Mouse (Mus musculus): ENCODE results near the gene Senp2. TPM values are rescaled to one million over a fixed set of nuclear protein-coding genes. Genes with fewer than 3 reads are reported as not detected.

Gene Senp2
- polyA plus RNA-seq, 1 experiment from 2014 or later: 35.2 TPM

GRCm38 (mm10) chr16:22022122-22022521, 12.8 kb downstream of the Senp2 start:
- ATAC-seq (ENCODE audit: low read depth) (no peak), DNase-seq (no peak)
- Histone ChIP-seq H3K36me3 (peaks cover 91% of the 10 kb centered on the region), H3K4me3 (replicated peaks) (no peak overlapping the region), H3K9me3 (replicated peaks) (no peaks in the 10 kb centered on the region; the same call in 1 of the 2 replicates), H3K27ac (no peak overlapping the region), H3K27me3 (no peaks in the 10 kb centered on the region), H3K4me1 (replicated peaks) (no peaks in the 10 kb centered on the region), H3K4me2 (no peak overlapping the region), H3K9ac (no peak overlapping the region)
- WGBS (ENCODE audit: insufficient replicate concordance): 88% methylated on average over 2 of the region's 2 CpGs

- H3K4me1 ChIP-seq (replicated peaks): no peaks in the 10 kb centered on the region
- H3K9ac ChIP-seq: no peak overlapping the region
- no peak overlapping the region for H3K4me3 ChIP-seq (replicated peaks)
- H3K4me2 ChIP-seq: no peak overlapping the region
- H3K27me3 ChIP-seq: no peaks in the 10 kb centered on the region
- peaks cover 96% of the 10 kb centered on the region for H3K36me3 ChIP-seq
- H3K27ac ChIP-seq: no peak overlapping the region
- DNase-seq (no peak), ATAC-seq (ENCODE audit: low read depth) (no peak)
- WGBS (ENCODE audit: insufficient replicate concordance): 79% methylated on average over 5 of the region's 5 CpGs
- no peaks in the 10 kb centered on the region for H3K9me3 ChIP-seq (replicated peaks)
Measured at GRCm38 (mm10) chr16:22027474-22027873, 18.2 kb downstream of the Senp2 start.

- Histone ChIP-seq H3K4me3 (replicated peaks) (no peak overlapping the region), H3K4me2 (no peak overlapping the region), H3K9me3 (replicated peaks) (no peaks in the 10 kb centered on the region), H3K4me1 (replicated peaks) (no peaks in the 10 kb centered on the region), H3K36me3 (peaks cover 62% of the 10 kb centered on the region), H3K9ac (no peak overlapping the region), H3K27me3 (no peaks in the 10 kb centered on the region), H3K27ac (no peak overlapping the region)
- DNase-seq (no peak), ATAC-seq (ENCODE audit: low read depth) (no peak)
- WGBS (ENCODE audit: insufficient replicate concordance): 77% methylated on average over 10 of the region's 10 CpGs
Measured at GRCm38 (mm10) chr16:22038554-22038953, 29.3 kb downstream of the Senp2 start.

GRCm38 (mm10) chr16:22039978-22040377, 30.7 kb downstream of the Senp2 start:
- DNase-seq (no peak), ATAC-seq (ENCODE audit: low read depth) (no peak)
- Histone ChIP-seq H3K9me3 (replicated peaks) (no peaks in the 10 kb centered on the region), H3K27me3 (no peaks in the 10 kb centered on the region), H3K9ac (no peak overlapping the region), H3K27ac (no peak overlapping the region), H3K4me3 (replicated peaks) (no peak overlapping the region), H3K4me2 (no peak overlapping the region), H3K36me3 (peaks cover 76% of the 10 kb centered on the region), H3K4me1 (replicated peaks) (no peaks in the 10 kb centered on the region)
- 91% methylated on average over 1 of the region's 1 CpGs for WGBS (ENCODE audit: insufficient replicate concordance)

- no peak overlapping the region for H3K4me3 ChIP-seq (replicated peaks)
- no peak overlapping the region for H3K4me2 ChIP-seq
- no peak overlapping the region for H3K27ac ChIP-seq
- no peaks in the 10 kb centered on the region for H3K9me3 ChIP-seq (replicated peaks)
- no peaks in the 10 kb centered on the region for H3K27me3 ChIP-seq
- no peaks in the 10 kb centered on the region; the same call in 1 of the 2 replicates for H3K4me1 ChIP-seq (replicated peaks)
- no peak for ATAC-seq (ENCODE audit: low read depth)
- no peak overlapping the region for H3K9ac ChIP-seq
- peaks cover 88% of the 10 kb centered on the region for H3K36me3 ChIP-seq
- 63% methylated on average over 4 of the region's 4 CpGs for WGBS (ENCODE audit: insufficient replicate concordance)
- no peak for DNase-seq
Measured at GRCm38 (mm10) chr16:22043830-22044229, 34.5 kb downstream of the Senp2 start.

GRCm38 (mm10) chr16:22045930-22046329, 36.6 kb downstream of the Senp2 start:
- H3K36me3 ChIP-seq: peaks cover 75% of the 10 kb centered on the region
- H3K9ac ChIP-seq: no peak overlapping the region
- H3K27me3 ChIP-seq: no peaks in the 10 kb centered on the region
- no peak overlapping the region for H3K4me3 ChIP-seq (replicated peaks)
- H3K4me2 ChIP-seq: no peak overlapping the region
- H3K9me3 ChIP-seq (replicated peaks): no peaks in the 10 kb centered on the region
- H3K4me1 ChIP-seq (replicated peaks): no peaks in the 10 kb centered on the region; the same call in 1 of the 2 replicates
- no peak overlapping the region for H3K27ac ChIP-seq
- no peak for ATAC-seq (ENCODE audit: low read depth)
- whole genome bisulfite sequencing (ENCODE audit: insufficient replicate concordance): 79% methylated on average over 3 of the region's 3 CpGs
- no peak for DNase-seq

GRCm38 (mm10) chr16:22046739-22047366, 37.6 kb downstream of the Senp2 start:
- H3K9ac ChIP-seq: no peak overlapping the region
- no peak overlapping the region for H3K4me2 ChIP-seq
- peaks cover 66% of the 10 kb centered on the region for H3K36me3 ChIP-seq
- ATAC-seq (ENCODE audit: low read depth) (no peak), DNase-seq (no peak)
- WGBS (ENCODE audit: insufficient replicate concordance): 70% methylated on average over 10 of the region's 10 CpGs
- no peaks in the 10 kb centered on the region; the same call in 1 of the 2 replicates for H3K4me1 ChIP-seq (replicated peaks)
- H3K27ac ChIP-seq: no peak overlapping the region
- H3K27me3 ChIP-seq: no peaks in the 10 kb centered on the region
- no peak overlapping the region for H3K4me3 ChIP-seq (replicated peaks)
- H3K9me3 ChIP-seq (replicated peaks): no peaks in the 10 kb centered on the region

- no peak overlapping the region for H3K4me2 ChIP-seq
- H3K9me3 ChIP-seq (replicated peaks): no peaks in the 10 kb centered on the region
- H3K9ac ChIP-seq: no peak overlapping the region
- WGBS (ENCODE audit: insufficient replicate concordance): 87% methylated on average over 21 of the region's 21 CpGs
- H3K27me3 ChIP-seq: no peaks in the 10 kb centered on the region
- no peak overlapping the region for H3K4me3 ChIP-seq (replicated peaks)
- ATAC-seq (ENCODE audit: low read depth): no peak
- peaks cover 9% of the 10 kb centered on the region for H3K36me3 ChIP-seq
- H3K4me1 ChIP-seq (replicated peaks): peaks cover 6% of the 10 kb centered on the region
- no peak overlapping the region for H3K27ac ChIP-seq
- DNase-seq: no peak
Measured at GRCm38 (mm10) chr16:22053411-22053810, 44.1 kb downstream of the Senp2 start.

GRCm38 (mm10) chr16:22057498-22057897, 48.2 kb downstream of the Senp2 start:
- Histone ChIP-seq H3K9me3 (replicated peaks) (no peaks in the 10 kb centered on the region), H3K9ac (no peak overlapping the region), H3K4me3 (replicated peaks) (no peak overlapping the region), H3K4me2 (no peak overlapping the region), H3K27ac (no peak overlapping the region), H3K27me3 (no peaks in the 10 kb centered on the region), H3K4me1 (replicated peaks) (peaks cover 13% of the 10 kb centered on the region), H3K36me3 (peaks cover 8% of the 10 kb centered on the region; the same call in 1 of the 2 replicates)
- peak; percentile 28 for DNase-seq
- 33% methylated on average over 6 of the region's 6 CpGs for WGBS (ENCODE audit: insufficient replicate concordance)
- peak; percentile 85 for ATAC-seq (ENCODE audit: low read depth)

GRCm38 (mm10) chr16:22058871-22059270, 49.6 kb downstream of the Senp2 start:
- peaks cover 8% of the 10 kb centered on the region; the same call in 1 of the 2 replicates for H3K36me3 ChIP-seq
- H3K27me3 ChIP-seq: no peaks in the 10 kb centered on the region
- H3K9me3 ChIP-seq (replicated peaks): no peaks in the 10 kb centered on the region
- no peak for DNase-seq
- no peak overlapping the region for H3K4me2 ChIP-seq
- H3K27ac ChIP-seq: no peak overlapping the region
- ATAC-seq (ENCODE audit: low read depth): no peak
- H3K9ac ChIP-seq: no peak overlapping the region
- WGBS (ENCODE audit: insufficient replicate concordance): 87% methylated on average over 7 of the region's 7 CpGs
- H3K4me3 ChIP-seq (replicated peaks): no peak overlapping the region
- peaks cover 13% of the 10 kb centered on the region for H3K4me1 ChIP-seq (replicated peaks)

- Histone ChIP-seq H3K36me3 (peaks cover 8% of the 10 kb centered on the region; the same call in 1 of the 2 replicates), H3K4me1 (replicated peaks) (peaks cover 13% of the 10 kb centered on the region), H3K9me3 (replicated peaks) (no peaks in the 10 kb centered on the region), H3K4me2 (no peak overlapping the region), H3K27ac (no peak overlapping the region), H3K9ac (no peak overlapping the region), H3K4me3 (replicated peaks) (no peak overlapping the region), H3K27me3 (no peaks in the 10 kb centered on the region)
- WGBS (ENCODE audit: insufficient replicate concordance): 83% methylated on average over 10 of the region's 10 CpGs
- ATAC-seq (ENCODE audit: low read depth): no peak
- DNase-seq: no peak
Measured at GRCm38 (mm10) chr16:22060416-22060815, 51.1 kb downstream of the Senp2 start.

GRCm38 (mm10) chr16:22061555-22062160, 52.4 kb downstream of the Senp2 start:
- Histone ChIP-seq H3K9me3 (replicated peaks) (no peaks in the 10 kb centered on the region), H3K4me2 (peak overlapping the region; percentile 15; the same call in 1 of the 2 replicates), H3K4me3 (replicated peaks) (no peak overlapping the region), H3K4me1 (replicated peaks) (peaks cover 13% of the 10 kb centered on the region), H3K9ac (no peak overlapping the region), H3K27ac (no peak overlapping the region), H3K36me3 (peaks cover 9% of the 10 kb centered on the region; the same call in 1 of the 2 replicates), H3K27me3 (no peaks in the 10 kb centered on the region)
- WGBS (ENCODE audit: insufficient replicate concordance): 24% methylated on average over 14 of the region's 14 CpGs
- DNase-seq (no peak), ATAC-seq (ENCODE audit: low read depth) (no peak)
